Comparison of ENCODE assay signal across 20 mouse cellular contexts in the genomic region with DNA sequence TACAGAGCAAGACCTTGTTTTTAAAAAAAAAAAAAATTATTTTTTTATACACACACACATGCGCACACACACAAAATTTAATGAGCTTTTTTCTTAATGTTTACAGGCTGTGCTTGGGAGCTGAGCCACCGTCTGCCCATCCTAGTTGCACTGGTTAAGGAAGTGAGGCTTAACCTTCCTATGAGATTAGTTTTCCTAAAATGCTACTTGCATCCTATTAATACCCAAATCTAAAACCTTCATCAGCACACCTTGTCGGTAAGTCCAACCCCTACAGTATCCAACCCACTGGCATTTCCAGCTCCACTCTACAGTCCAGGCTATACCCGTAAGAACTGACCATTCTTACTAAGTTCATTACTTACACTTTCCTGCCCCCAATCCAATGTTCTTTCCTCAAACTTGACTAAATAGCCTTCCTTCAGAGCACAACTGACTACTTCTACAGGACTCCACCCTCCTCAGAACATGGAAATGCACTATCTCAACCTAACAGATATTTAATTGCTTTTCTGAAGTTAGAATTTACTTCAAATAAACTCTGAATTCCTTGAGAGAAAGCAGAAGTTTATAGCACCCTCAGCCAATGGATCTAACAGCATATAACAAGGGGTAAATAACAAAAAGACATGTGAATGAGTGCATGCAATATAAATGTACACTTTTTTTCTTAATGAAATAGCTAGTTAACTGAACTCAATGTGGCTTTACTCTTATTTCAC. TPM values are rescaled to one million over a fixed set of nuclear protein-coding genes. Genes with fewer than 3 reads are reported as not detected.
DNase-seq lines count a peak whose midpoint lies in the region; ATAC-seq and TF ChIP-seq lines count a peak whose summit lies in the region.
"Had no signal": no experiment of that assay in that cellular context is flagged by ENCODE, and none has a peak within 500 bp of the region (broad histone marks: within the 10 kb centered on the region; RNA-seq: fewer than 3 reads in every experiment).

No protein-coding gene starts in this region.

- H3K27me3 ChIP-seq in liver, embryonic 11.5 days (replicated peaks; ENCODE audit: control insufficient read depth, insufficient read depth, low read length) = no peaks in the 10 kb centered on the region
- H3K27me3 ChIP-seq in CH12.LX (replicated peaks) = no peaks in the 10 kb centered on the region
- H3K27me3 ChIP-seq in liver, embryonic 15.5 days = no peaks in the 10 kb centered on the region
- H3K27me3 ChIP-seq: embryonic facial prominence, embryonic 15.5 days; neural tube, embryonic 13.5 days had no signal

- no peak for TF ChIP-seq POLR2A in CH12.LX (IDR thresholded peaks at IDR 0.05; ENCODE audit: low read depth, low read length)

- H3K27ac ChIP-seq in liver, embryonic 11.5 days (ENCODE audit: low read depth, low read length) = no peak overlapping the region
- no peak overlapping the region for H3K27ac ChIP-seq in CH12.LX (ENCODE audit: insufficient read depth, low read depth)
- peak overlapping the region; percentile 84 for H3K27ac ChIP-seq in liver, embryonic 15.5 days (replicated peaks)
- H3K27ac ChIP-seq: embryonic facial prominence, embryonic 15.5 days; heart, adult 2 months; hindbrain, embryonic 14.5 days; macrophage; neural tube, embryonic 13.5 days had no signal

- H3K4me2 ChIP-seq in liver, embryonic 11.5 days = peak overlapping the region; percentile 89
- H3K4me2 ChIP-seq in CH12.LX (ENCODE audit: insufficient read depth, low read depth, poor library complexity, severe bottlenecking) = 0 out of 2 replicates have a peak overlapping the region, but pooled peaks have one; percentile 3
- H3K4me2 ChIP-seq in liver, embryonic 15.5 days = peak overlapping the region; percentile 91
- H3K4me2 ChIP-seq: embryonic facial prominence, embryonic 15.5 days had no signal

- H3K36me3 ChIP-seq in liver, embryonic 11.5 days (ENCODE audit: control insufficient read depth, insufficient read depth, low read length) = peaks cover 10% of the 10 kb centered on the region; the same call in 1 of the 2 replicates
- H3K36me3 ChIP-seq in CH12.LX (replicated peaks in 1 of 2; ENCODE audit: control insufficient read depth in 1 of 2, insufficient read depth in 1 of 2, low read length in 1 of 2) = peaks cover 7 to 25% of the 10 kb centered on the region in 2 experiments
- peaks cover 18% of the 10 kb centered on the region for H3K36me3 ChIP-seq in liver, embryonic 15.5 days (replicated peaks)

- dilution Hi-C loops in CH12.LX (cut with MboI; ENCODE audit: extremely low pct_ligation_motif_present, extremely low pct_unique_long_range_greater_than_20kb, low sequenced_read_pairs) = no loop called here

- TF ChIP-seq CTCF in CH12.LX (conservative IDR thresholded peaks at IDR 0.05 in 1 of 2, IDR thresholded peaks at IDR 0.05 in 1 of 2; ENCODE audit: low read depth in 2 of 2, low read length in 2 of 2) = no peak

- no peak for TF ChIP-seq RAD21 in CH12.LX (IDR thresholded peaks at IDR 0.05; ENCODE audit: low read depth, low read length)

- no peak for DNase-seq in liver, embryonic 11.5 days (ENCODE audit: low spot score)
- no peak for DNase-seq in liver
- no peak for DNase-seq in CH12.LX (ENCODE audit: extremely low read depth)
- no peak for DNase-seq in right cerebral cortex, postnatal 36 days (ENCODE audit: low spot score in 2 of 2)
- DNase-seq in adrenal gland, adult 8-10 months = no peak
- DNase-seq in cerebellum, postnatal 10 days = no peak
- DNase-seq: adrenal gland, adult 2 months; cerebellum, adult 2 months; gastrocnemius, postnatal 36 days; heart, adult 2 months; heart, postnatal 36 days; kidney, adult 18-20 months; midbrain, embryonic 14.5 days had no signal

- no peak overlapping the region for H3K9ac ChIP-seq in liver, embryonic 11.5 days (ENCODE audit: low read depth, low read length)
- no peak overlapping the region for H3K9ac ChIP-seq in CH12.LX (ENCODE audit: insufficient read depth, low read depth)
- peak overlapping the region; percentile 48 for H3K9ac ChIP-seq in liver, embryonic 15.5 days
- H3K9ac ChIP-seq: embryonic facial prominence, embryonic 15.5 days; hindbrain, embryonic 14.5 days; neural tube, embryonic 13.5 days had no signal

- no peaks in the 10 kb centered on the region for H3K9me3 ChIP-seq in liver, embryonic 11.5 days (ENCODE audit: control insufficient read depth, low read length)
- peaks cover 12% of the 10 kb centered on the region for H3K9me3 ChIP-seq in CH12.LX (replicated peaks; ENCODE audit: low read length)
- no peaks in the 10 kb centered on the region for H3K9me3 ChIP-seq in liver, embryonic 15.5 days (replicated peaks)
- H3K9me3 ChIP-seq: embryonic facial prominence, embryonic 15.5 days; neural tube, embryonic 13.5 days had no signal

- TF ChIP-seq EP300 in CH12.LX (IDR thresholded peaks at IDR 0.05; ENCODE audit: low read length) = no peak

- 60% methylated on average over 4 of the region's 4 CpGs for WGBS in liver, embryonic 11.5 days
- WGBS in liver, embryonic 15.5 days (ENCODE audit: insufficient replicate concordance) = 43% methylated on average over 4 of the region's 4 CpGs

- ATAC-seq in liver, embryonic 11.5 days (replicated peaks; ENCODE audit: low FRiP score) = no peak
- peak; percentile 29; the same call in 1 of the 2 replicates for ATAC-seq in erythroblast, adult 5-6 weeks (replicated peaks; ENCODE audit: low FRiP score, poor library complexity, severe bottlenecking)
- no peak for ATAC-seq in liver, embryonic 15.5 days (ENCODE audit: insufficient read depth)
- ATAC-seq: inflammation-experienced regulatory T-cells, adult 6 months had no signal

- H3K4me1 ChIP-seq in liver, embryonic 11.5 days (replicated peaks; ENCODE audit: control insufficient read depth, insufficient read depth, low read length) = peaks cover 27% of the 10 kb centered on the region
- peaks cover 3 to 34% of the 10 kb centered on the region in 2 experiments; a peak in 3 of 4 replicates for H3K4me1 ChIP-seq in CH12.LX (ENCODE audit: control insufficient read depth in 1 of 2, insufficient read depth in 2 of 2)
- peaks cover 65% of the 10 kb centered on the region for H3K4me1 ChIP-seq in liver, embryonic 15.5 days (replicated peaks)

- in situ Hi-C loops in CH12.LX (cut with MboI; ENCODE audit: low pct_ligation_motif_present, low pct_unique_long_range_greater_than_20kb, low sequenced_read_pairs) = no loop called here

- H3K79me2 ChIP-seq in CH12.LX (replicated peaks; ENCODE audit: control insufficient read depth, extremely low read depth, insufficient read depth, poor library complexity, severe bottlenecking) = peaks cover 62% of the 10 kb centered on the region

- H3K4me3 ChIP-seq in liver, embryonic 11.5 days (ENCODE audit: low read depth, low read length) = peak overlapping the region; percentile 11; the same call in 1 of the 2 replicates
- H3K4me3 ChIP-seq in CH12.LX (replicated peaks in 1 of 3; ENCODE audit: low read depth in 2 of 3, low read length in 2 of 3, poor library complexity in 1 of 3) = no peak overlapping the region
- peak overlapping the region; percentile 99 for H3K4me3 ChIP-seq in liver, embryonic 15.5 days (replicated peaks)
- H3K4me3 ChIP-seq: embryonic facial prominence, embryonic 15.5 days; heart, adult 2 months; neural tube, embryonic 13.5 days had no signal

TF ChIP-seq in CH12.LX, 34 proteins besides CTCF, POLR2A, EP300 and RAD21:
- no peak for TF ChIP-seq MXI1 (IDR thresholded peaks at IDR 0.05; ENCODE audit: low read depth, low read length)
- no peak for TF ChIP-seq TBP (conservative IDR thresholded peaks at IDR 0.05; ENCODE audit: low read depth, low read length)
- TF ChIP-seq MAFK (IDR thresholded peaks at IDR 0.05; ENCODE audit: insufficient replicate concordance, low read length) = no peak
- TF ChIP-seq RCOR1 (conservative IDR thresholded peaks at IDR 0.05; ENCODE audit: low read depth, low read length) = no peak

RNA-seq across cellular contexts. Expression of a gene that starts 3.5 kb away (rescaled TPM):
- 127 and 139 TPM in 2 replicates for polyA plus RNA-seq in liver, embryonic 11.5 days (2014; fragmentation: Nextera tagmentation; extraction: Ambion mirVana)
- 47.7 and 64.8 TPM in 2 replicates for total RNA-seq in CH12.LX (2012; rRNA removed)
- 133 and 160 TPM in 2 replicates for total RNA-seq in CH12.LX (2014; rRNA removed)
- polyA plus RNA-seq in CH12.LX (2012; ENCODE audit: insufficient read length, low read depth) = 76.4 and 83.7 TPM in 2 replicates
- total RNA-seq in erythroblast, adult 5-6 weeks (2015; ENCODE audit: low replicate concordance) = 287 and 347 TPM in 2 replicates
- 544 and 662 TPM in 2 replicates for total RNA-seq in erythroblast, adult 5-6 weeks (2017; ENCODE audit: low replicate concordance)
- 88.8 and 96.4 TPM in 2 replicates for polyA plus RNA-seq in liver, embryonic 15.5 days (2015; fragmentation: Nextera tagmentation; extraction: Ambion mirVana)
- total RNA-seq in adrenal gland, adult 8-10 months (2022) = 10 to 100 TPM; 86.6 to 96.8 (median 91.1) TPM

RNA-seq across cellular contexts. Expression of a gene that starts 31.9 kb away (rescaled TPM):
- polyA plus RNA-seq in liver, embryonic 11.5 days (2014; fragmentation: Nextera tagmentation; extraction: Ambion mirVana) = 264 and 272 TPM in 2 replicates
- total RNA-seq in CH12.LX (2012; rRNA removed) = 66.7 and 87.4 TPM in 2 replicates
- total RNA-seq in CH12.LX (2014; rRNA removed) = 156 and 170 TPM in 2 replicates
- polyA plus RNA-seq in CH12.LX (2012; ENCODE audit: insufficient read length, low read depth) = 184 and 244 TPM in 2 replicates
- 50.2 and 65.9 TPM in 2 replicates for total RNA-seq in erythroblast, adult 5-6 weeks (2015; ENCODE audit: low replicate concordance)
- 34.2 and 52.1 TPM in 2 replicates for total RNA-seq in erythroblast, adult 5-6 weeks (2017; ENCODE audit: low replicate concordance)
- 98.0 and 119 TPM in 2 replicates for polyA plus RNA-seq in liver, embryonic 15.5 days (2015; fragmentation: Nextera tagmentation; extraction: Ambion mirVana)
- total RNA-seq in adrenal gland, adult 8-10 months (2022) = 10 to 100 TPM; 65.1 to 81.0 (median 68.4) TPM

RNA-seq across cellular contexts. Expression of a gene that starts 47.0 kb away (rescaled TPM):
- 15.8 and 17.7 TPM in 2 replicates for polyA plus RNA-seq in liver, embryonic 11.5 days (2014; fragmentation: Nextera tagmentation; extraction: Ambion mirVana)
- total RNA-seq in CH12.LX (2012; rRNA removed) (15.0 and 17.3 TPM in 2 replicates), CH12.LX (2014; rRNA removed) (26.8 and 30.8 TPM in 2 replicates)
- polyA plus RNA-seq in CH12.LX (2012; ENCODE audit: insufficient read length, low read depth) = 19.5 and 21.7 TPM in 2 replicates
- 12.5 and 14.4 TPM in 2 replicates for total RNA-seq in erythroblast, adult 5-6 weeks (2015; ENCODE audit: low replicate concordance)
- 18.1 and 21.4 TPM in 2 replicates for total RNA-seq in erythroblast, adult 5-6 weeks (2017; ENCODE audit: low replicate concordance)
- 5.2 and 5.3 TPM in 2 replicates for polyA plus RNA-seq in liver, embryonic 15.5 days (2015; fragmentation: Nextera tagmentation; extraction: Ambion mirVana)
- total RNA-seq in adrenal gland, adult 8-10 months (2022) = 10 to 100 TPM; 24.4 to 32.9 (median 26.3) TPM

Comparison
In these comparisons a context has a peak if more than half of its experiments do, and no peak if none do; other contexts are left out.
1. H3K4me2 ChIP-seq: peak in every context shown above with its lines; median percentile 91 in liver, embryonic 15.5 days; 89 in liver, embryonic 11.5 days; 3 in CH12.LX.
2. H3K4me3 ChIP-seq: peak in liver, embryonic 11.5 days (single experiment) and liver, embryonic 15.5 days (single experiment); none in CH12.LX (0 of 3).